Mouse (Mus musculus) spleen, postnatal 36 days (tissue): ENCODE data around the gene Pcyt2.
A peak's percentile ranks its signal among the peaks of the same experiment; 100 is the strongest.

Experiments
- DNase-seq, 2 experiments: peaks; one replicate each; pipeline ENCODE4 v3.0.0; 2022; ENCODE audit warnings: low spot score in 2 of 2, mixed read lengths in 1 of 2

The Pcyt2 gene

DNA sequence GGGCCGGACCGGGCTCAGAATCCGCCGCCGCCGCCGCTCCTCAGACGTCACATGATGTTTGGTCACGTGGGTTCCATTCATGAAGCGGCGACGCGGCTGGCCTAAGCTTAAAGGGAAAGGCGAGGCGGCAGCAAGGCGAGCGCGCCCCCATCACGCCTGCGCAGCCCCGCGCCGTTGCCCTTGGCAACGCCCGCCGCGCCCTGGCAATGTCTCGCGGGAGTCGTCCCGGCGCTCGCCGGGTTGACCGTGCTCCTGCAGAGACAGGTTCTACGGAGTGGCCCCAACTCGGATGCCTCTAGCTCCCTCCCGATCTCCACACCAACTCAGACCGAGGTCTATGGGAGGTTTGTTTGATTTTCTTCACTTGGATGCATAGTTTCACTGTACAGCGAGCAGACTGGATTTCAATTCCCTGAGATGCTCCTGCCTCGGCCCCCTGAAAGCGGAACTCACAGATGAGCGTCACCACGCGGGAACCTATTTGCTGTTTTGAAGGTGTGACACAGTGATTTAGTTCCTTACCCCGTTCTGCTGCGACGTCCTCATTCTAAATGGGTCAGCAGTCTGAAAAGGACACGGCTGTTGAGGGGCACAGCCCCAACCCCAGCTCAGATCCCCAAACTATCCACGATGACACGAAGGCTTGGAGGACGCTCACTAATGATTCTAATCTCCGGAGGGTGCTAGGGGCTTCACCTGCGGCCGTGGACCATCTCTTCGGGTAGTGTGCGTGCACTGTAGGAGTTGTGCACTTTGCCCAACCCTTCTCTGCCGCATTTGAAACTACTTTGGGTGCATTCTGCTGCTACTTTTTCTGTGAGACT lies 16.0 kb upstream of the Pcyt2 start, which contains the start of gene Mafg:
TSS of gene Mafg (minus strand) at position 81 of the 824 bp plus-strand sequence.
- peak; percentile 89 to 92 for DNase-seq

DNA sequence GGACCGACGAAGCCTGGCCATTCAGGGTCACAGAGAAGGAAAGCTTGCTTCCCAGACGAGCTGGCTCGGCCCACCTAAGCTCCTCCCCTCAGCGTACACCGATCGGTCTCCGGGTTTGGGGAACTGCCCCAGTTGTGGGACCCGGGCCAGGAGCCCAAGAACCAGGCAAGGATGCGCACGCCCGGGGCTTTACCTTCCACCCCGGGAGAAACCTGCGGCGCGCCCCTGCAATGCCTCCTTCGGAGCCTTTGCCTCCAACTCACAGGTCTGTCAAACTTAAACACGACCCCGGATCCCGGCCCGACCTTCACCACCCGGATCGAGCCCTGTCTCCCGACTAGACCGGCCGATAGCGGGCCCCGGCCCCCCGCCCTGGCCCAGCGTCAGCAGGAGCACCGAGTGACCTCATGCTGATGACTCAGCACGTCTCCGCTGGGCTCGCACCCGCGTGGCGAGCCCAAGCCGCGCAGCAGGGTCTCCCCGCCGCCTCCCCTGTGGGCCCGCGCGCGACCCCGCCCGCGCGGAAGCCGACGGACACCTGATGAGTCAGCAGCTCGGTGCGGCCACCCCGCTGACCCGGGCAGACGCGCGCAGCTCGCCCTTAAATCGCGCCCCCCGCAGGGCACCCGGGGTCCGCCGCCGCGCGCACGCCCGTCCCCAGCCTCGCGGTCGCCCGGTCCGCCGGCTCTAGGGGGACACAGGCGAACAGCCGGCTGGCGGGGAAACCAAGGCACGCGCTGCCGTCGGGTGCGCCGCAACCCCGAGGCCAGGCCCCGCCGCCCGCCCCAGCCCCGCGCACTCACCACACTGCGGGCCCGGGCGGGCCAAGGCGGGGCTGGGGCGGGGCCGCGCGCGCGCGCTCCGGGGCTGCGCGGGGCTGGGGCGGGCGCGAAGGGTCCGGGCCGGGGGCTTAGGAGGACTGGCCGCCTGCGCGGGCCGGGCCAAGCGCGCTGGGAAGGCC lies 15.1 kb upstream of the Pcyt2 start:
- DNase-seq, result peak; percentile 69 to 79

DNA sequence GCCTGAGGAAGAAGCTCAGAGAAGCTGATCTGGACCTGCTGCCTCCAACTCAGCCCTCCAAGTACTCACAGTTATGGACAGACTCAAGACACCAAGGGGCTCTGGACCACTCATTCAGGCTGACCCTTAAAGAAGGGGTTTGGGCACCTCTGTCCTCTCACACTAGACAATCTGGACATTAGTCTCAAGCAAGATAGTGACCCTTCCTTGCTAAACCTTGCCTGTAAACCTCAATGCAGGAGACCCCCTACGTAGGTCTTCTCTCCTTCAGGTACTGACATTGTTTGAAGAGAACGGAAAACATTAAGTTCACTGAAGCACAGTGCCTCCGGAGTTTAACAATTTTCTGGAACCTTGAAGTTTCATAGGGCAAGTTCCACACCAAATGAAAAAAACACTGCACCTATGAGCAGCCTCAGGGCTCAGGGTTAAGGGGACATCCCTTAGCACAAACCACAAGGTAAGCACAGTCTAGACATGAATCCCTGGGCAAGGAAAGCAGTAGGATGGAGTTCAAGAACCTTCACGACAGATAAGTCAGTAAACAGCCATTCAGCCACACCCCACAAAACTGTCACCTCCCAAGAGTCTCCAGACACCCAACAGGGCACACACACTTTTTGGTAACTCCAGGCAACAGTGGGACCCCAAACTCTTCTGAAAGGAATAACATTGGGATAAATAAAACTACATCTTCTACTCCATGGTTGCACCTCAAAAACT lies 14.2 kb upstream of the Pcyt2 start:
- peak; percentile 30 to 65 for DNase-seq

DNA sequence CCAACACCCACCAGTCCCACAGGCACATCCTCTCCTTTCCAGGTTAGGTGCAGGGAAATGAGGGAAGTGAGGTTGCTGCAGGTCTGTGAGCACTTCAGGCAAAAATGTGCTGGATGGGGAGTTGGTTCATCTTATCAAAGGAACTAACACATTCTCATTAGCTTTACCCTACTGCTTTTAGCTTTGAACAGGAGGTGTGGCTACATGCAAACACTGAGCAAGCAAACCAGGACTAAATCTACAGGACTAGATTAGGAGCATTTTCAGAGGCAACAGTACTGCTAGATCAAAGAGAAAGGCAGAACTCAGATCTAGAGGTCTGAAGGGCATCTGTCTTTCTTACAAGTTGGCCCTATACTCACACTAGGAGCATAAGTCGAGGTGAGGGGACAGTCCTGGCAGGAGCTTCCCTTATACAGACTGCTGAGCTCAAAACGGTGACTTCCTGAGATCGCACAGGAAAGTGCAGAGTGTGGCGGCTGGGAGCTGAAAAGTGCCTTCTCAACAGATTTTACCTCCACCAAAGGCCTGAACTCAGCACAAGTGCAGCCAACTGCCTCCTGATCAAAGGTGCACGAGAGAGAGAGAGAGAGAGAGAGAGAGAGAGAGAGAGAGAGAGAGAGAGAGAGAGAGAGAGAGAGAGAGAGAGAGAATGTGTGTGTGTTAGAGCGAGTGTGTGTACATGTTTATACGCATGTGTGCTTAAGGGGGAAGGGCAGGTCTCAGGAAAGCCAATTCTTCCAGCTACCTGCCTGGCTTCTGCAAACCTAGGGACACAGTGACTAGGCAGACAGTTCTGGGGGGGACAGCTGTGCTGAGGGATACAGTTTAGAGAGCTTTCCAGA lies 13.4 kb upstream of the Pcyt2 start:
- no peak for DNase-seq

DNA sequence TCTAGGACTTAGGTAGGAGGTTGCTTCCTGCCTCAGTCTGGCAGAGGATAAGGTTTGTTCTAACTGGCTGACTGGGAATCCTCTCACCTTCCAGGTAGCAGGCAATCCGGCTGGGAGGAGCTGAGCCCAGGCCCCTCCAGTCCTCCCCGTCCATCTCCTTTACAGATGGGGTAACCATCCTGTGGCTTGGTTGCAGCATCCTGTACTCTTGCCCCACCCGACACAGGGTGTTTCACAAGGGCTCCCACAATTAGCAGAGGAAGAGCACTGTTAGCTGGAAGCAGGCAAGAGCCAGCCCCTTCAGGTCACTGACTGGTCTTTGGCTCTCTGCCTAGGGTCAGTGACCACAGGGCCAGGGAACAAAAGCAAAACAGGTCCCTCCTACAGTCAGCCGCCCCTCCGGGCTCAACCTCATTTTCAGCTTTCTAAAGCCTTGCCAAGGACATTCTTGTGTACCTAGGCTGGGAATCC lies 12.7 kb upstream of the Pcyt2 start:
- peak; percentile 24 to 64 for DNase-seq

DNA sequence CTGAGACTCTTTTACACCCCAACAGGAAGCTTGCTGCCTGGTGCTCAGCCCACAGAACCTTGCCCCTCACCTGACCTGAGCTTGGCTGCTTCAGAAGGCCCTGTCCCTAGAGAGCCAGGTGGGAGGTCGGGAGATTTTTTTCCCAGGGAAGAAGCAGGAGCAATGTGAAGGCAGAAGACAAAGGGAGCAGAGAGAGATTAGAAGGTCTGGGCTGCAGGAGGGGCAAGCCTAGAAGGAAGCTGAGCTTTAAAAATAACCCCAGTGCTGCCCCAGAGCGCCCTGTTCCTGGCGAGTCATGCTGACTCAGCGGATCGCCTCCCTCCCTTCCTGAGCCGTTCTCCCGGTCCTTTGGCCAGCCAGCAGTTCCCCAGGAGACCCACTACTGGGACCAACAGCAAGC lies 12.2 kb upstream of the Pcyt2 start:
- peak; percentile 59 to 66 for DNase-seq

DNA sequence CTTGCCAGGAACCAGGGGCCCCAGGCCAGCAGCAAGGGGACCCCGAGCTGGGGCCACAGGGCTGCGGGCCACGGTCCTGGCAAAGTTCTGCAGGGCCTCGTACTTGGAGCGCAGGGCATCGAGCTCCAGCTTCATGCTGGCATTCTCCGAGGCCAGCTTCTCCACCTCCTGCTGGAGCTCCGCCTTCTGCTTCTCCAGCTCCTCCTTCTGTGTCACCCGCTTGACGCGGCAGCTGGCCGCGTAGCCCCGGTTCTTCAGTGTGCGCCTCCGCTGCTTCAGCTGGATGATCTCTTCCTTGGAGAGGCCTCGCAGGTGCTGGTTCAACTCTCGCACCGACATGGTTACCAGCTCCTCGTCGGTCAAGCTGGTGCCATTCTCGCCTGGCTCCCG lies 11.6 kb upstream of the Pcyt2 start:
- DNase-seq, result peak; percentile 72 to 76

DNA sequence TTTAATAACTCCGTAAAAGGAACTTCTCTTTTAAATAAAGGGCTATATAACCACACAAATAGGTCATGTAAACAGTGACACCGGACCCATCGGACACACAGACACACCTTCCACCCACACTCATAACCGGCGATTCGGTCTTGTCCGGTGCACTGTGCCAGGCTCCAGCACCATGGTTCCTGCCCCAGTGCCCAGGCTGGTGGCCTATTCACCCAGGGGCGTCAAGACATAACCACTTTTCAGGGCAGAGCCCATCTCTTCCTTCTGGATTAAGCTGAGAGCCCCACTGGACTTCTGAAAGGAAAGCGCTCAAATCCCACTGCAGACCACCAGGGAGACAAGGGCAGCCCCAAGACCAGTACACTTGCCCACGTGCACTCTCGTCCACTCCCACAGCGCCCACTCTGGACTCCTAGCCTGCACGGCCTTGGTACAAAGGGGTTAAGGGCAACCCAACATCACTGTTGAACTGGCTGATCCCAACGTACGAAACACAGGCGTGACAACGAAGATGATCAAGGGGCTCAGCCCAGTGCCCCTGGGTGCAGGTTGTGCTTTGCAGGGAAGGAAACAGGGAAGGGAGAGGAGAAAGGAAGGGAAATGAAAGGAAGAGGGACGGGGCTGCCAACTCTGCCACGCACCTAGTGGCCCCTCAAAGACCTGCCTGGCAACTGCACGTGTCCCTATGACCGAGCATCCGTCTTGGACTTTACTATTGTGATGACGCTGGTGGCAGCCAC lies 11.0 kb upstream of the Pcyt2 start:
- no peak for DNase-seq

DNA sequence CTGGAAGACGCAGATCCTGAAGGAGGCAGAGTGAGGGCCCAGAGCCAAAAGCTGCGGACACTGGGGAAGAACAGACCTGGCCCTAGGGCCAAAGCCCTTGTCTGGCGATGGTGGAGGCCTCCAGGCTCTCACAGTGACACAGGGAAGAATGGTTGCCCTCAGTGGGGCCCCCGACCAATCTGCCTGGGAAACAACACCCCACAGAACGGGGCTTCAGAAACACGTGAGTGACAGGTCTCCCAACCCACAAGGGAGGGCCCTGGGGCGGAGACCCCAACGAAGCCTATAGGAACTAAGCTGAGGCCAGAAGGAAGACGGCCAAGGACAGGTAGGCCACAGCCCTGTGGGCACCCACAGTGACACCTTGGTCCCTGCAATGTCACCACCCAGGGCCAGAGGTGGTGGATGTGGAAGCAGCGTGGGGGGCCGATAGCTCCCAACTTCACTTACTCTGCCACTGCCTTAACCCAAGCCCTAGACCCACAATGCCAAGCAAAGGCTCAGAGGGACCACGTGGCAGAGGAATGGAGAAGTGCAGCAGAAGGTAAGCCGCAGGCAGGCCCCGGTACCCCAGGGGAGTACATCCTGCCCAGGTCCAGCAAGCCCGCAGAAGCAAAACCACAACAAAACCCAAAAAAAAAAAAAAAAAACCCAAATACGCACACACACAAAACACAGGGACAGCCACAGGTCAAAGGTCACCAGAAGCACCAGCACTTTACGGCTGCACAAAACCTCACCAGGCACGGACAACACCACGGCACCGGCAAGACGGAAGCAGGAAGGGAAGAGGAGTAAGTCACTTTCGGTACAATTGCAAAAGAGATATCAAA lies 9.9 kb upstream of the Pcyt2 start:
- peak; percentile 79 to 83 for DNase-seq

DNA sequence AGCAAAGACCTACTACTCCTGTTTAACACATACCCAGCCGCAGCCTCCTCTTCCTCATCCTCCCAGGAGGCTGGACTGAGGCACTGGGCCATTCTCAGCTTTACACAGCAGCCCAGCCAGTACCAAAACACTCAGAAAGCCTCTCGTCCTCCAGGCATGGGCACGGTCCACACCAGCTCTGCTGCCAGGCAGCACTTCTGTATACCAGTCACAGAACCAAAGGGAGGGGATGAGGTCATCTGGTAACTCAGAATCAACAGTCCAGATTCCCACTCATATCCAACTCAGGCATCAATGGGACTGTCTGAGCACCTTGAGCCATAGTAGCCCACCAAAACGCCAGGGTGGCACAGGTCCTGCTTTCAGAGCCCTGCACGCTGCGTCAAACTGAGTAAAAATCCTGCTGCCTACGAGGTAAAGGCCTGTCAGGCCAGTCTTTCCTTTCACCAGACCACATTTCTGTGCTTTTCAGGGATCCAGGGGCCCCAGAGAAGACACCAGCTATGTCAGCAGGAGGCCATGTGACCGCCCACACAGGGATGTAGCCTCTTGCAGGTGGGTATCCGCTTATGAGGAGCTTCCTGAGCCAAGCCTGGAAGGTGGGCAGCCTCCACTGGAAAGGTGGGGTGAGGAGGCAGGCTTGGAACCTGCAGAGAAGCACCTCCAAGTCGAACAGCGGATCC lies 9.2 kb upstream of the Pcyt2 start:
- DNase-seq, result no peak

DNA sequence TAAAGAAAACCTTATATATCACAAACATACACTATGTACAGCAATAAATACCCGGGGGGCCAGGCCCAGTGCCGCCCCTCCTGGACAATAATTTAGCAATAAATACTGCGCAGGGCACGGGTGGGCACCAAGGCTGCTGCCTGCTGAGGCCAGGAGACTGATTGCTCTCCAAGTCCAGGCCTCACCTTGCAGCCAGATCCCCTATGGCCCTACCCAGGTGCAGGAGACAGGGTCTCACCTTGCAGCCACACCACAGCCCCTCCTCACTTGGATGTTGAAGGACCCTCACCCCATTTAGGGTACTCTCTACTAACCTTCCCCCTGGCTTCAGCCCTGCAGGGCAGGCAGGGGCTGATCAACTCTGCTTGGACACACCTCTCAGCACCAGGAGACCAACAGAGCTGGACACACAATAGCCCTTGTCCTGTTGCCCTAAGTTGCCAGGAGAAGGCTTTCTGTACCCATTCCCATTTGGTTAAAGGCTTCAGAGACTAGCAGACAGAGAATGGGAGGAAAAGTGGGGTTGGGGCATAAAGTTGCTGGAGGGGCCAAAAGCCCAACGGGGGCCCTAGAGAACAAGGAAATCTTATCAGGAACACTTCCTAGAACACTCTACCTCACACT lies 7.5 kb upstream of the Pcyt2 start, which contains the start of gene Sirt7:
TSS of gene Sirt7 (minus strand) at position 89 of the 624 bp plus-strand sequence.
- no peak for DNase-seq

DNA sequence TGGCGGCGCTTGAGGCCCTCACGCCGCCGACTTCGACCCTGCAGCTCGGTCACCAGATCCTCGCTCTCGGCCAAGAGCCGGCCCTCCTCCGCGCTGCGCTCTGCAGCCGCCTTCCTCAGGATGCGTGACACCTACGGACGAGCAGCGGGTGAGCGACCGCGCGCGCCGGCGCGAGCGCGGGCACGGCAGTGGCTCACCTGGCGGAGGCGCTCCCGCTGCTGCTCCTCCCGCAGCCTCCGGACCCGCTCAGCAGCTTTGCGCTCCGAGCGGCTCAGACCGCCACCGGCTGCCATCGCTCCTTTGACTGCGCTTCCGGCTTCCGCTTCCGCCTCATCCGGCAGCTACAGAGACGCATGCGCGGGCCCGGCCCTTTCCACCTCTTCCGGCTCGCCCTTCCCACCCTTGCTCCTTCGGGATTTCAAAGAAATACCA lies 7.0 kb upstream of the Pcyt2 start:
- peak; percentile 87 to 88 for DNase-seq

DNA sequence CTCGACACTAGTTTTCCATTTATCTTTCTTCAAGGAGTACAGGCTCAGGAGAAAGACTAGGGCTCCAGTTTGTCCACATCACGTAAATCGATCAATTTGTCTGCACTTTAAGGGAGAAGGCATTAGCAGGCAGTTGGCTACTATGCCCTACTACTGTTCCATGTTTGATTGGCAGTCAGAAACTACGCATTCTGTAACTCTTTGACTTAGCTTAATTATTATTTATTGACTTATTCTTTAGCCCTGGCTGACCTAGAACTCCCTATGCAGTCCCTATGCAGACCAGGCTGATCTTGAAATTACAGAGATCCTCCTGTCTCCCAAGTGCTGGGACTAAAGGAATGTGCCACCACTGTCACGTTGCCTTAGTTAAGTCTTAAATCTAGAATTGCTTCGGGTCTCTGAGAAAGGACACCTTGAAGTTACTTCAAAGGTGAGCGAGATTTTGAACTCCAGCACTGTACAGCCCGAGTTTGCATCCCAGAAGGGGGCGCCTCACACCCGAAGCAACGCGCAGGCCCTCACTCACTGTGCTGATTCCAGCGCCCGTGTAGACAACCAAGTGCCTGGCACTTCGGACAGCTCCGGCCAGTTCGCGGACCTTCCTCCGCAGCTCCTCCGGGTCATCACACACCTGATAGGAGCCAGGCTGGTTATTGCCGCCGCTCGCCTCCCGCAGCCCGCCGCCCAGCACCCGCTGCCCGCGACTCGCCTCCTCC lies 6.4 kb upstream of the Pcyt2 start:
- peak; percentile 75 to 78 for DNase-seq

DNA sequence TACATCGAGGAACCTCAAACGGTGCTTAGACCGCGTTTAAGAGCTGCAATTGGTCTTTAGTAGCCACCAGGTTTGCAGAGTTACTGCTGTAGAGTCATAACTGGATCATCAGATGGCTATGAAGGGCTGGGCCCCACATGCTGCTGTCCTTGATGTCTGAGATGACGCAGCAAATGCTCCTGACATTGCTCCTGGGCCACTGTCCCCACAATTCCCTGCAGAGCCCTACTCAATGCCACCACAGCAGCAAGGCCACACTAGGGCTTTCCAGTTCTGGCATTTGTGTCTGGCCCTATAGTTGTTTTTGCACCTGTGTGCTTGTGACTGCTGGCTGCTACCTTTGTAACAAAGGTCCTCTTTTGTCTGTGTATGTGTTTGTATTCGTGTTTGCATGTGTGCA lies 5.1 kb upstream of the Pcyt2 start:
- DNase-seq, result no peak

DNA sequence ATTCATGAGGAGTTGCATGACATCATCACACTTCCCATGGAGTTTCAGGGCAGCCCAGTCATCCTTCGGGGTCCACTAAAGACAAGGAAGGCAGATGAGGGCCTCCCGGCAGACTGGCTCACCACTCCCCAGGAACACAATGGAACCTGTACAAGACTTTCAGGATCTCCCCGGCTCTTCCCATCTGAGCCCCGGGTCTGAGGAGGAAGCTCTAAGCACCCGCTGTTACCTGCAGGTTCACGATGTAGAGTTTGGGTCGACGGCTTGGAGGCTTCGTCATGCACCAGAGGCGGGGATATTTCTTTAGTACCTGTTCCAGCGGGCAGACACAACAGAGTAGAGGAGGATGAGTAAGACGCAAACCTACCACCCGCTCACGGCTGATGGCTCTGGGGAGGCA lies 2.5 kb upstream of the Pcyt2 start:
- DNase-seq, result no peak

DNA sequence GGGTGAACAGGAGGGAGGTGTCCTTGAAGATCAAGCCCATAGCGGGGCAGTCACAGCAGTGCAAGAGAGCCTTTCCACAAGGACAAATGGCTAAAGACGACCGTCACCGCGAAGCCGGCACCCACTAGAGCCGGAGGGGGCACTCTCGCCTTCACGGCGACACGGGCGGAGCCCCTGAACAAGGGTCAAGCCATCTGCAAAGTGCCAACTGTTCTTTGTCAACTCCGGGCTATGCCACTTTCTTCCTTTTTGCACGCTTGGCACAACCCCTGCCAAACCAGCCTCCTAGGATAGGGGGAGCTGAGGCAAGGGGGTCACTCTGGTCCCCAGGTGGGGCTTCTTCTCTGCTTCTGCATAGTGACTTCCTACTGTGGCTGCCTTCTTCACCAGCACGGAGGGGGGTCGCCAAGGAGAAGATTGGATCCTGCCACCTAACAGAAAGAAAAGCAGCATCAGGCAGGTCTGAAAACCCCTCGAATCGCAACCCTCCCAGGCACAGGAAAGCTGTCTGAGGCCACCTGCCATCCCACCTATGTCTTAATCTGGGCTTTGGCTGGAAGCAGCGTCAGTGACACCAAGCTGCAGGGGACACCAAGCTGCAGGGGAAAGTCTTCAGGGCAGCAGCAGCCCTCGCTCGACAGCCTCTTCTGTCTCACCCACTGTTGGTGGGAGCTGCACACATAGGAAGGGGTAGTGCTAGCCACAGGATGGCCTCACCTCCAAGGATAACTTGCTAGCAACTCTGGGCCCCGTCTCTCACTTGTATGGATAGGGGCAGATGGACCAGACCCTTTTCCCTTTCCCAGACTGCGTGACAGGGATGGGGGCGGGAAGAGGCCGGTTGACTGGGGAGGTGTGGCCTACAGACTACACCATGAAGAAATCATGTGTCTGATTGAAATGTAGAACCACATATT lies 1.1 kb upstream of the Pcyt2 start:
- no peak for DNase-seq
